In the genomic region with DNA sequence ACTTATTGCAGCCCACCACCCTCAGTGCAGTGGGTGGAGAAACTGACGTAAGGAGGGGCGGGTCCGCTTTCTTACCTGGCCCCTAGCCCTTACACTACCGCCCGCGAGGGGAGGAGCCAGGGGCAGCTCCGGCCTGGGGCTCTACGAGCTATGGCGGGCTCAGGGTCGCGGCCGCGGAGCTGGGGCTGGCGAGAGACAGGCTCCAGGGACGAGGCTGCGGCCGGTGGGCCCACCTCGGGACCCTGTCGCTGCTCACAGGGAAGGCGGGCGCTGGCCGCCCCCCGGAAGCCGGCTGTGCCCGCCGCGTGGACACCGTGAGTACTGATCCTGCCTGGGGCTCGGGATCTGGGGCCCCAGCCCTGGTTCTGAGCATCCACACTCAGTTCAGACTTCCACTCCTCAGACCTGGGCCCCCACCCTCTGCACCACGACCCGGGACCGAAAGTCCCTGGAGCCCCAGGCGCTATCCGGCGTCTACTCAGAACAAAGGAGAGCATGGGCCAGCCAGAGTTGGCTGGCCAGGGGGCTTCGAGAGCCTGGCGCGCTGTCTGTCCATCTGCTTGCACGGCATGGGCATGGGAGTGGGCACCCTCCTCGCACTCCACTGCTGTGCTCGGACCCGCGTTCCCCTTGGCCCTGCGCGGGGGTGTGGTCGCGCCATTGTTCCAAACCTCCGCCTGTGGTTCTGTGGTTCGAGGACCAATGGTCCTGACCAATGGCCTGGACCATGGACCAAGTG, we compare ENCODE assay signal across 8 mouse cellular contexts. TPM values are rescaled to one million over a fixed set of nuclear protein-coding genes. Genes with fewer than 3 reads are reported as not detected.
DNase-seq lines count a peak whose midpoint lies in the region; ATAC-seq and TF ChIP-seq lines count a peak whose summit lies in the region.

No protein-coding gene starts in this region.

- TF ChIP-seq CTCF in Patski (IDR thresholded peaks at IDR 0.05) = no peak
- no peak for TF ChIP-seq CTCF in liver, embryonic 14.5 days (IDR thresholded peaks at IDR 0.05; ENCODE audit: low read depth)

- no peaks in the 10 kb centered on the region for H3K27me3 ChIP-seq in Patski
- H3K27me3 ChIP-seq in hindbrain, embryonic 13.5 days = no peaks in the 10 kb centered on the region
- no peaks in the 10 kb centered on the region for H3K27me3 ChIP-seq in liver, embryonic 14.5 days (ENCODE audit: control insufficient read depth, insufficient read depth, low read length)
- no peaks in the 10 kb centered on the region for H3K27me3 ChIP-seq in neural tube, embryonic 11.5 days (ENCODE audit: control insufficient read depth, insufficient read depth, low read length)

- POLR2A ChIA-PET in Patski (lab: Charles Lee) = interaction anchor here (1.0 kb wide), 1 partner anchor 110 kb away, joined by 3 read pairs; a partner anchor contains a TSS

- peak overlapping the region; percentile 83 for H3K27ac ChIP-seq in hindbrain, embryonic 13.5 days
- H3K27ac ChIP-seq in liver, embryonic 14.5 days = no peak overlapping the region; the same call in 1 of the 2 replicates
- 0 out of 2 replicates have a peak overlapping the region, but pooled peaks have one; percentile 34 for H3K27ac ChIP-seq in neural tube, embryonic 11.5 days (ENCODE audit: low read depth, low read length)

- DNase-seq in gastrocnemius, postnatal 10 days = peak; percentile 48
- no peak for DNase-seq in gastrocnemius, adult 8-10 months (ENCODE audit: low spot score in 2 of 2)
- DNase-seq in Patski (ENCODE audit: low read depth, low spot score) = no peak
- DNase-seq in liver, embryonic 14.5 days (ENCODE audit: low read depth in 3 of 3, low spot score in 3 of 3) = no peak
- peak; percentile 78 for DNase-seq in neural tube, embryonic 11.5 days (ENCODE audit: low spot score)
- DNase-seq in left cerebral cortex, adult 8-10 months (ENCODE audit: low spot score in 2 of 2) = no peak

- peaks cover 35% of the 10 kb centered on the region for H3K4me1 ChIP-seq in hindbrain, embryonic 13.5 days (replicated peaks)
- peaks cover 6 to 12% of the 10 kb centered on the region in 2 experiments; a peak in 3 of 4 replicates for H3K4me1 ChIP-seq in liver, embryonic 14.5 days (replicated peaks; ENCODE audit: control insufficient read depth in 2 of 2, insufficient read depth in 2 of 2, low read length in 1 of 2)
- peaks cover 8% of the 10 kb centered on the region for H3K4me1 ChIP-seq in neural tube, embryonic 11.5 days (ENCODE audit: control insufficient read depth, insufficient read depth, low read length)

- CTCF ChIA-PET in Patski (lab: Charles Lee) = interaction anchor here (1.1 to 1.7 kb wide), 2 partner anchors 13 to 39 kb away, joined by 3 to 4 read pairs; no protein-coding TSS in a partner anchor

- H3K4me3 ChIP-seq in hindbrain, embryonic 13.5 days = peak overlapping the region; percentile 68
- peak overlapping the region; percentile 53 to 82 for H3K4me3 ChIP-seq in liver, embryonic 14.5 days (ENCODE audit: insufficient read depth in 1 of 2, low read depth in 2 of 2, low read length in 2 of 2)
- H3K4me3 ChIP-seq in neural tube, embryonic 11.5 days (ENCODE audit: low read depth, low read length) = peak overlapping the region; percentile 84

- H3K36me3 ChIP-seq in hindbrain, embryonic 13.5 days = peaks cover 26% of the 10 kb centered on the region
- H3K36me3 ChIP-seq in liver, embryonic 14.5 days (replicated peaks; ENCODE audit: control insufficient read depth, insufficient read depth, low read depth) = no peaks in the 10 kb centered on the region; the same call in 1 of the 2 replicates
- H3K36me3 ChIP-seq in neural tube, embryonic 11.5 days (ENCODE audit: control insufficient read depth, insufficient read depth, low read length) = peaks cover 5% of the 10 kb centered on the region; the same call in 1 of the 2 replicates

- no peaks in the 10 kb centered on the region for H3K9me3 ChIP-seq in hindbrain, embryonic 13.5 days
- H3K9me3 ChIP-seq in liver, embryonic 14.5 days (ENCODE audit: control insufficient read depth, low read length) = no peaks in the 10 kb centered on the region
- H3K9me3 ChIP-seq in neural tube, embryonic 11.5 days (ENCODE audit: control insufficient read depth, low read length) = no peaks in the 10 kb centered on the region

- in situ Hi-C loops in Patski (cut with MboI; ENCODE audit: low pct_unique_long_range_greater_than_20kb) = no loop called here

- TF ChIP-seq EP300 in liver, embryonic 14.5 days (IDR thresholded peaks at IDR 0.05; ENCODE audit: low read depth) = no peak

- H3K9ac ChIP-seq in hindbrain, embryonic 13.5 days = peak overlapping the region; percentile 95
- peak overlapping the region; percentile 89 for H3K9ac ChIP-seq in liver, embryonic 14.5 days (replicated peaks)
- H3K9ac ChIP-seq in neural tube, embryonic 11.5 days (ENCODE audit: low read length) = peak overlapping the region; percentile 97

- H3K4me2 ChIP-seq in hindbrain, embryonic 13.5 days = peak overlapping the region; percentile 76
- H3K4me2 ChIP-seq in liver, embryonic 14.5 days (ENCODE audit: low read depth) = peak overlapping the region; percentile 89
- peak overlapping the region; percentile 78 for H3K4me2 ChIP-seq in neural tube, embryonic 11.5 days (ENCODE audit: low read depth)

- WGBS in hindbrain, embryonic 13.5 days = under 1% methylated on average over 49 of the region's 49 CpGs
- 2% methylated on average over 49 of the region's 49 CpGs for WGBS in liver, embryonic 14.5 days (ENCODE audit: insufficient replicate concordance)
- 0% methylated on average over 48 of the region's 49 CpGs for WGBS in neural tube, embryonic 11.5 days

- ATAC-seq in Patski = peak; percentile 22
- ATAC-seq in erythroblast, adult 5-6 weeks (replicated peaks; ENCODE audit: low FRiP score, poor library complexity, severe bottlenecking) = peak; percentile 29
- peak; percentile 91 for ATAC-seq in hindbrain, embryonic 13.5 days (ENCODE audit: low FRiP score)
- ATAC-seq in liver, embryonic 14.5 days (ENCODE audit: insufficient read depth) = peak; percentile 72
- ATAC-seq in neural tube, embryonic 11.5 days (ENCODE audit: insufficient read depth, low FRiP score, low TSS enrichment) = peak; percentile 84

RNA-seq across cellular contexts. Expression of a gene that starts 23.8 kb away (rescaled TPM):
- 100 to 1,000 TPM in 1 of 2 experiments, 10 to 100 TPM in 1; 92.4 to 125 TPM for total RNA-seq in gastrocnemius, postnatal 10 days (2021)
- 10 to 100 TPM; 59.0 to 71.9 (median 66.0) TPM for total RNA-seq in gastrocnemius, adult 8-10 months (2022)
- polyA plus RNA-seq in Patski (2021) = 279 TPM
- 375 and 403 TPM in 2 replicates for total RNA-seq in erythroblast, adult 5-6 weeks (2015; ENCODE audit: low replicate concordance)
- total RNA-seq in erythroblast, adult 5-6 weeks (2017; ENCODE audit: low replicate concordance) = 937 and 1,092 TPM in 2 replicates
- polyA plus RNA-seq in hindbrain, embryonic 13.5 days (2015; fragmentation: Nextera tagmentation; extraction: Ambion mirVana) = 206 and 216 TPM in 2 replicates
- polyA plus RNA-seq in liver, embryonic 14.5 days (2012; rRNA removed) = 106 and 118 TPM in 2 replicates
- polyA plus RNA-seq in liver, embryonic 14.5 days (2014; fragmentation: Nextera tagmentation; extraction: Ambion mirVana) = 113 and 137 TPM in 2 replicates
- polyA plus RNA-seq in neural tube, embryonic 11.5 days (2014; fragmentation: Nextera tagmentation; extraction: Ambion mirVana) = 195 and 204 TPM in 2 replicates
- total RNA-seq in left cerebral cortex, adult 8-10 months (2022) = 100 to 1,000 TPM; 396 to 434 (median 416) TPM

RNA-seq across cellular contexts. Expression of a gene that starts 24.0 kb away (rescaled TPM):
- 1 to 10 TPM; 3.3 to 6.2 TPM for total RNA-seq in gastrocnemius, postnatal 10 days (2021)
- total RNA-seq in gastrocnemius, adult 8-10 months (2022) = 1 to 10 TPM in 3 of 4 experiments, under 1 TPM in 1; 0.59 to 2.7 (median 1.4) TPM
- 18.2 TPM for polyA plus RNA-seq in Patski (2021)
- total RNA-seq in erythroblast, adult 5-6 weeks (2015; ENCODE audit: low replicate concordance) = 5.6 and 9.0 TPM in 2 replicates
- 4.7 and 5.4 TPM in 2 replicates for total RNA-seq in erythroblast, adult 5-6 weeks (2017; ENCODE audit: low replicate concordance)
- 17.1 and 20.9 TPM in 2 replicates for polyA plus RNA-seq in hindbrain, embryonic 13.5 days (2015; fragmentation: Nextera tagmentation; extraction: Ambion mirVana)
- 4.6 and 5.2 TPM in 2 replicates for polyA plus RNA-seq in liver, embryonic 14.5 days (2012; rRNA removed)
- polyA plus RNA-seq in liver, embryonic 14.5 days (2014; fragmentation: Nextera tagmentation; extraction: Ambion mirVana) = 3.5 and 4.9 TPM in 2 replicates
- polyA plus RNA-seq in neural tube, embryonic 11.5 days (2014; fragmentation: Nextera tagmentation; extraction: Ambion mirVana) = 9.6 and 11.5 TPM in 2 replicates
- total RNA-seq in left cerebral cortex, adult 8-10 months (2022) = 1 to 10 TPM; 2.6 to 8.7 (median 4.6) TPM

RNA-seq across cellular contexts. Expression of a gene that starts 35.9 kb away (rescaled TPM):
- 1 to 10 TPM; 3.3 to 6.0 TPM for total RNA-seq in gastrocnemius, postnatal 10 days (2021)
- total RNA-seq in gastrocnemius, adult 8-10 months (2022) = 1 to 10 TPM; 1.7 to 4.0 (median 2.6) TPM
- polyA plus RNA-seq in Patski (2021) = 33.5 TPM
- total RNA-seq in erythroblast, adult 5-6 weeks (2015; ENCODE audit: low replicate concordance) = 1.0 and 1.3 TPM in 2 replicates
- 3.4 and 3.9 TPM in 2 replicates for total RNA-seq in erythroblast, adult 5-6 weeks (2017; ENCODE audit: low replicate concordance)
- polyA plus RNA-seq in hindbrain, embryonic 13.5 days (2015; fragmentation: Nextera tagmentation; extraction: Ambion mirVana) = 10.3 and 10.7 TPM in 2 replicates
- 3.0 and 5.0 TPM in 2 replicates for polyA plus RNA-seq in liver, embryonic 14.5 days (2012; rRNA removed)
- polyA plus RNA-seq in liver, embryonic 14.5 days (2014; fragmentation: Nextera tagmentation; extraction: Ambion mirVana) = 3.2 and 4.4 TPM in 2 replicates
- polyA plus RNA-seq in neural tube, embryonic 11.5 days (2014; fragmentation: Nextera tagmentation; extraction: Ambion mirVana) = 4.3 and 5.1 TPM in 2 replicates
- 10 to 100 TPM; 15.4 to 24.0 (median 20.9) TPM for total RNA-seq in left cerebral cortex, adult 8-10 months (2022)

Comparison
In these comparisons a context has a peak if more than half of its experiments do, and no peak if none do; other contexts are left out.
1. DNase-seq: peak in gastrocnemius, postnatal 10 days (single experiment) and neural tube, embryonic 11.5 days (single experiment); none in gastrocnemius, adult 8-10 months (0 of 2), Patski (single experiment), liver, embryonic 14.5 days (0 of 3) and left cerebral cortex, adult 8-10 months (0 of 2).
2. ATAC-seq: peak in every context shown above with its lines; median percentile 91 in hindbrain, embryonic 13.5 days; 84 in neural tube, embryonic 11.5 days; 72 in liver, embryonic 14.5 days; 29 in erythroblast, adult 5-6 weeks; 22 in Patski.
3. Peak in every context shown above with its lines, with median percentiles within 50 percentile points of each other: H3K4me2 ChIP-seq, H3K4me3 ChIP-seq and H3K9ac ChIP-seq.